Mouse (Mus musculus) heart, embryonic 12.5 days (tissue): ENCODE data around the gene Armcx5. TPM values are rescaled to one million over a fixed set of nuclear protein-coding genes. Genes with fewer than 3 reads are reported as not detected.
"Not testable (repeated sequence)": the region's sequence is repeated elsewhere in the genome, so short reads cannot be mapped to it uniquely, and the experiment has no call there.

Experiments
- ATAC-seq: fragments of 200-750 bp; cut with Nextera tagmentation; 2 replicates; pipeline ENCODE4 v1.8.0; 2017; ENCODE audit warnings: moderate TSS enrichment, moderate library complexity; ENCODE audit not compliant: insufficient number of reproducible peaks, low FRiP score
- H3K27ac ChIP-seq: fragments of 300-500 bp; sonication (generic); 2 replicates; pipeline ENCODE4 v1.5.1; 2016; ENCODE audit warnings: mild to moderate bottlenecking, moderate library complexity; ENCODE audit not compliant: poor library complexity, severe bottlenecking
- H3K27me3 ChIP-seq: fragments of 300-500 bp; sonication (generic); replicated peaks from 2 replicates; pipeline ENCODE4 v1.6.1; 2016; ENCODE audit warnings: mild to moderate bottlenecking, moderate library complexity
- H3K36me3 ChIP-seq: fragments of 300-500 bp; sonication (generic); 2 replicates; pipeline ENCODE4 v1.6.1; 2016; ENCODE audit warnings: mild to moderate bottlenecking, moderate library complexity
- H3K4me1 ChIP-seq: fragments of 300-500 bp; sonication (generic); replicated peaks from 2 replicates; pipeline ENCODE4 v1.6.1; 2016; ENCODE audit warnings: mild to moderate bottlenecking
- H3K4me2 ChIP-seq: fragments of 300-500 bp; sonication (generic); 2 replicates; pipeline ENCODE4 v1.6.1; 2016; ENCODE audit warnings: mild to moderate bottlenecking, moderate library complexity
- H3K4me3 ChIP-seq: fragments of 300-500 bp; sonication (generic); 2 replicates; pipeline ENCODE4 v1.5.1; 2016; ENCODE audit warnings: mild to moderate bottlenecking
- H3K9ac ChIP-seq: fragments of 300-500 bp; sonication (generic); 2 replicates; pipeline ENCODE4 v1.6.1; 2016; ENCODE audit warnings: mild to moderate bottlenecking, moderate library complexity
- H3K9me3 ChIP-seq: fragments of 300-500 bp; sonication (generic); replicated peaks from 2 replicates; pipeline ENCODE4 v1.6.1; 2016; ENCODE audit warnings: mild to moderate bottlenecking, moderate library complexity
- WGBS: fragments of 180-500 bp; shearing (Covaris S2); methylation state at CpG from one replicate; pipeline ENCODE4 v1.1.7; 2016; 5-methylcytosine and 5-hydroxymethylcytosine counted together
- microRNA counts: library from miRNA; unstranded; fragments of <30 nt; microRNA quantifications from one replicate; lab custom pipeline; 2017
- microRNA-seq: library from miRNA; unstranded; fragments of <30 nt; microRNA quantifications from one replicate; pipeline ENCODE4, GENCODE M21; 2017
- polyA plus RNA-seq: library from polyadenylated mRNA; unstranded; fragments of >200 nt; fragmentation: Nextera tagmentation; extraction: Ambion mirVana; gene quantifications from 2 replicates; pipeline ENCODE4 v1.2.1, GENCODE M21; 2016

Gene Armcx5
- polyA plus RNA-seq, 1 experiment from 2014 or later = 9.8 TPM

- no peak for ATAC-seq
- Histone ChIP-seq H3K36me3 (no peaks in the 10 kb centered on the region; the same call in 1 of the 2 replicates), H3K4me3 (no peak overlapping the region), H3K27me3 (no peaks in the 10 kb centered on the region), H3K4me1 (no peaks in the 10 kb centered on the region), H3K9ac (no peak overlapping the region), H3K4me2 (no peak overlapping the region), H3K27ac (no peak overlapping the region), H3K9me3 (no peaks in the 10 kb centered on the region)
- 60% methylated on average over 2 of the region's 3 CpGs for WGBS
Measured at GRCm38 (mm10) chrX:135768043-135768548, 25.6 kb downstream of the Armcx5 start.

- Histone ChIP-seq H3K4me1 (no peaks in the 10 kb centered on the region), H3K9me3 (no peaks in the 10 kb centered on the region), H3K4me2 (no peak overlapping the region), H3K4me3 (no peak overlapping the region), H3K9ac (no peak overlapping the region), H3K27me3 (no peaks in the 10 kb centered on the region), H3K27ac (no peak overlapping the region), H3K36me3 (no peaks in the 10 kb centered on the region)
- ATAC-seq = no peak
- 45% methylated on average over 2 of the region's 2 CpGs for WGBS
Measured at GRCm38 (mm10) chrX:135768565-135768964, 26.0 kb downstream of the Armcx5 start.

GRCm38 (mm10) chrX:135791536-135791935, 49.0 kb downstream of the Armcx5 start:
- no peak overlapping the region for H3K4me2 ChIP-seq
- H3K27me3 ChIP-seq = no peaks in the 10 kb centered on the region
- no peak overlapping the region for H3K27ac ChIP-seq
- H3K9ac ChIP-seq = no peak overlapping the region
- H3K36me3 ChIP-seq = no peaks in the 10 kb centered on the region
- H3K9me3 ChIP-seq = no peaks in the 10 kb centered on the region
- ATAC-seq = no peak
- no peak overlapping the region for H3K4me3 ChIP-seq
- no peaks in the 10 kb centered on the region for H3K4me1 ChIP-seq

GRCm38 (mm10) chrX:135792326-135792725, 49.8 kb downstream of the Armcx5 start:
- ATAC-seq = no peak
- no peaks in the 10 kb centered on the region for H3K9me3 ChIP-seq

GRCm38 (mm10) chrX:135795591-135796304, 53.2 kb downstream of the Armcx5 start:
- Histone ChIP-seq H3K4me2 (peak overlapping the region; percentile 72), H3K4me3 (peak overlapping the region; percentile 69), H3K36me3 (peaks cover 14% of the 10 kb centered on the region), H3K9ac (peak overlapping the region; percentile 72)
- 16% methylated on average over 25 of the region's 27 CpGs for WGBS
- H3K27ac ChIP-seq, H3K4me1 ChIP-seq, H3K27me3 ChIP-seq, H3K9me3 ChIP-seq: not testable (repeated sequence)
- peak; percentile 90 for ATAC-seq

More at GRCm38 (mm10) chrX:135792326-135792725, 49.8 kb downstream of the Armcx5 start:
- no peaks in the 10 kb centered on the region for H3K4me1 ChIP-seq
- H3K4me2 ChIP-seq = no peak overlapping the region
- H3K36me3 ChIP-seq = no peaks in the 10 kb centered on the region
- no peak overlapping the region for H3K9ac ChIP-seq
- H3K27me3 ChIP-seq = no peaks in the 10 kb centered on the region
- no peak overlapping the region for H3K27ac ChIP-seq
- WGBS = 74% methylated on average over 6 of the region's 6 CpGs
- H3K4me3 ChIP-seq = no peak overlapping the region

GRCm38 (mm10) chrX:135796305-135797211, 54.0 kb downstream of the Armcx5 start:
- peak; percentile 60 for ATAC-seq
- WGBS = 18% methylated on average over 26 of the region's 26 CpGs
- H3K36me3 ChIP-seq = peaks cover 15% of the 10 kb centered on the region
- not testable (repeated sequence) for H3K4me1 ChIP-seq, H3K9me3 ChIP-seq, H3K27me3 ChIP-seq, H3K27ac ChIP-seq
- peak overlapping the region; percentile 69 for H3K4me3 ChIP-seq
- H3K4me2 ChIP-seq = peak overlapping the region; percentile 72
- peak overlapping the region; percentile 72 for H3K9ac ChIP-seq

MicroRNA genes within 50 kb of the gene (microRNA counts, 519-probe panel; counts per million panel counts)
- not detected for microRNA mmu-miR-1970 (lab: Ali Mortazavi, UCI)

Small RNAs within 50 kb of the gene (microRNA-seq; reads per million reads assigned to microRNA genes)
- gene Mir1970 (not detected), gene Mir7646 (not detected)

Other genes with a start within 250 kb of the Armcx5 start
- not detected in 2 replicates for gene AV320801, start 248.1 kb upstream of the Armcx5 start, polyA plus RNA-seq
- 0.29 and 0.40 TPM in 2 replicates for gene Nxf7, start 144.0 kb upstream of the Armcx5 start, polyA plus RNA-seq
- not detected in 2 replicates for gene Prame, start 115.0 kb upstream of the Armcx5 start, polyA plus RNA-seq
- not detected in 2 replicates for gene Tcp11x2, start 48.9 kb upstream of the Armcx5 start, polyA plus RNA-seq
- 1.7 TPM in 1 of 2 replicates, not detected in the other for gene Tmsb15a, start 17.5 kb upstream of the Armcx5 start, polyA plus RNA-seq
- gene Gprasp1, start within 50 bp of the Armcx5 start, polyA plus RNA-seq = 48.5 and 48.7 TPM in 2 replicates
- 71.7 and 74.5 TPM in 2 replicates for gene Bhlhb9, start 54.9 kb downstream of the Armcx5 start, polyA plus RNA-seq
- 23.1 and 23.9 TPM in 2 replicates for gene Gprasp2, start 96.3 kb downstream of the Armcx5 start, polyA plus RNA-seq